Mouse (Mus musculus) testis, adult 2 months (tissue): ENCODE measurements around the gene Gm10320.

Source experiments
- CTCF ChIP-seq: fragments of 200-500 bp; IDR thresholded peaks from 2 replicates; pipeline ENCODE4 v1.5.1; 2012; ENCODE audit warnings: low read depth, mild to moderate bottlenecking, inconsistent platforms, low read length, moderate library complexity; ENCODE audit not compliant: control insufficient read depth, insufficient read depth, insufficient replicate concordance
- POLR2A ChIP-seq: fragments of 200-500 bp; IDR thresholded peaks from 2 replicates; pipeline ENCODE4 v1.6.1; 2012; ENCODE audit warnings: low read depth, mild to moderate bottlenecking, inconsistent platforms, low read length, moderate library complexity; ENCODE audit not compliant: control insufficient read depth

GRCm38 (mm10) chr13:98517666-98518065 is 25.9 kb upstream of the Gm10320 start:
- TF ChIP-seq POLR2A, result no peak
- TF ChIP-seq CTCF, result no peak
